Mouse (Mus musculus) kidney, postnatal 0 days (tissue): ENCODE results near the gene Atp6v0c. TPM values are rescaled to one million over a fixed set of nuclear protein-coding genes. Genes with fewer than 3 reads are reported as not detected.

ENCODE experiments used
- ATAC-seq: fragments of 200-750 bp; cut with Nextera tagmentation; replicated peaks from 2 replicates; pipeline ENCODE4 v1.8.0; 2017; ENCODE audit warnings: low read depth, moderate number of reproducible peaks, moderate TSS enrichment, moderate library complexity; ENCODE audit not compliant: low FRiP score
- DNase-seq: peaks from one replicate; pipeline ENCODE4 v3.0.0-alpha.2; 2016; ENCODE audit warnings: low spot score
- H3K27ac ChIP-seq: fragments of 300-500 bp; sonication (generic); 2 replicates; pipeline ENCODE4 v1.5.1; 2014; ENCODE audit warnings: mild to moderate bottlenecking
- H3K27me3 ChIP-seq: fragments of 300-500 bp; sonication (generic); 2 replicates; pipeline ENCODE4 v1.6.1; 2014; ENCODE audit warnings: low read length, mixed read lengths; ENCODE audit not compliant: insufficient read depth
- H3K36me3 ChIP-seq: fragments of 300-500 bp; sonication (generic); 2 replicates; pipeline ENCODE4 v1.6.1; 2014; ENCODE audit warnings: low read length, mixed read lengths; ENCODE audit not compliant: insufficient read depth
- H3K4me1 ChIP-seq: fragments of 300-500 bp; sonication (generic); replicated peaks from 2 replicates; pipeline ENCODE4 v1.6.1; 2014; ENCODE audit warnings: antibody characterized with exemption, low read length, mixed read lengths; ENCODE audit not compliant: insufficient read depth
- H3K4me2 ChIP-seq: fragments of 300-500 bp; sonication (generic); 2 replicates; pipeline ENCODE4 v1.6.1; 2014; ENCODE audit warnings: mild to moderate bottlenecking, low read length, moderate library complexity, mixed read lengths
- H3K4me3 ChIP-seq: fragments of 300-500 bp; sonication (generic); replicated peaks from 2 replicates; pipeline ENCODE4 v1.5.1; 2014; ENCODE audit warnings: low read depth, low read length
- H3K9ac ChIP-seq: fragments of 300-500 bp; sonication (generic); 2 replicates; pipeline ENCODE4 v1.6.1; 2014; ENCODE audit warnings: low read depth, low read length
- H3K9me3 ChIP-seq: fragments of 300-500 bp; sonication (generic); replicated peaks from 2 replicates; pipeline ENCODE4 v1.6.1; 2016; ENCODE audit warnings: low read length, inconsistent platforms, mixed read lengths
- CTCF ChIP-seq: IDR thresholded peaks from 2 replicates; pipeline ENCODE4 v1.5.1; 2016; ENCODE audit warnings: antibody characterized with exemption, low read depth, mild to moderate bottlenecking, moderate library complexity
- WGBS: fragments of 180-500 bp; shearing (Covaris S2); extraction: QIAGEN DNeasy Blood & Tissue Kit; methylation state at CpG from one replicate; pipeline ENCODE4 v1.1.7; 2014; 5-methylcytosine and 5-hydroxymethylcytosine counted together
- polyA plus RNA-seq: library from polyadenylated mRNA; unstranded; fragments of >200 nt; fragmentation: Nextera tagmentation; extraction: Ambion mirVana; gene quantifications from 2 replicates; pipeline ENCODE4 v1.2.1, GENCODE M21; 2015

Gene Atp6v0c
- polyA plus RNA-seq, 1 experiment from 2014 or later = 974 TPM

DNA sequence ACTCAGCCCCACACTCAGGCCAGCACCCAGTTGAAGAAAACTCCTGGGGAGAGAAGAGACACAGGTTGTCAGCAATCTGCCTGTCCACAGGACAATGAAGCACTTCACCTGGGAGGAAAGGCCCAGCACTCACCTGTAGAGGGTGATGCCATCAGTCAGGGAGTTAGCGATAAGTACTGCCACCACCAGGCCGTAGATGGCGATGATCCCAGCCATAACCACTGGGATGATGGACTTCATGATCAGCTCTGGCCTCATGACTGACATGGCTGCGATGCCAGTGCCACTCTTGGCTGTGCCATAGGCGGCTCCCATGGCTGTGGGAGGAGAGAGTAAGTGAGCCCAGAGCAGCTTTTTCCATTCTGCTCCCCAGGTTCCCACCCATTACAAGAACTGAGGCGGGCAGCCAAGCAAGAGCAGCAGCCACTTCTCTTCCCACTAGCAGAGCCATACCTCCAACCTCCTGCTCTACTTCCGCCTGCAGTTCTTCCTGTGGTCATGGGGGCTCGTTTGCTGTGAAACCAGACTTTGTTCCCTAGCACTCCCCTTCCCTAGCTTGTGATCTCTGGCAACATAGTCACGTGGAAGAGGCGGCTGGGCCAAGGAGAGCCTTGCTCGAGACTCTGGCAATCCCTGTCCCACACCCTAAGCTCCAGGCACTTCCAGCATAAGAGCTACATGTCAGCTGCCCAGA lies 4.8 kb downstream of the Atp6v0c start:
- peak; percentile 11; the same call in 1 of the 2 replicates for TF ChIP-seq CTCF
- 80% methylated on average over 11 of the region's 11 CpGs for WGBS
- no peak for DNase-seq

DNA sequence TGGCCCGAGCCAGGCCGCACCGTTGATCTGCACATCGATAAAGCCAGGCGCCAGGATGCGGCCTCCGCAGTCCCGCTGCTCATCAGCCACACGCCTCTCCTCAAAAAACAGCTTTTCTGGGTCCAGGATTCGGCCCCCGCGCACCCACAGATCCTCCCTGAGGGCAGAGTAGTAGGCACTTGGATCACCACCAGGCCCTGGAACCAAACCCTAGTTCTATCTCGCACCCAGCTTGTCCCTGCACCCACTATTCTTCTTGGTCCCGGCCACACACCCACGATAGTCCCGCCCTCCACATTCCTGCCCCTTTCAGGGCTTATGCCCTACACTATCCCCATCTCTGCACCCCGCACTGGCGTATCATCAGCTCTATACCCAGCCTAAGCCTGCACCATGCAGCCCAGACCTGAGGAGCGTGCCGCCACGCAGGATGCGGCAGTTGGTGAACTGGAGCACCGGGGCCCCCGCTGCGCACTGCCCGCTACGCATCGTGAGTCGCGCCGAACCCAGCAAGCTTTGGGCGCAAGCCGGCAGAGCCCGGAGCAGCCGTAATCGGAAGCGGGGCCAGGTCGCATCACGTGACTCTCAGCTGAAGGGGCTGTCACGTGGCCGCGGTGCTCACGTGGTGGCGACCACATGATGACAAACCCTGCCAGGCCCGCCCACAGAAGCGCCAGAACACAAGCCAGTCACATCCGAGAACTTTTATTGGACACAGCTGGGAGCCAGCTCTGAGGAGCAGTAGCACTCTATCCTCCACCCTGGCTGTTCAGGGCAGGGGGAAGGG lies 6.1 kb downstream of the Atp6v0c start, which contains the start of gene Amdhd2:
Gene Amdhd2 (minus strand): TSS at position 591 of the 787 bp plus-strand sequence.
- ATAC-seq (peak; percentile 89), DNase-seq (peak; percentile 97)
- under 1% methylated on average over 47 of the region's 47 CpGs for WGBS
- Histone ChIP-seq H3K27me3 (no peaks in the 10 kb centered on the region), H3K4me2 (peak within 1 kb of the TSS; percentile 93), H3K4me3 (peak within 1 kb of the TSS; percentile 60), H3K9ac (peak within 1 kb of the TSS; percentile 64), H3K36me3 (peaks cover 4% of the 10 kb centered on the region; the same call in 1 of the 2 replicates), H3K27ac (peak within 1 kb of the TSS; percentile 81), H3K4me1 (peaks cover 6% of the 10 kb centered on the region), H3K9me3 (no peaks in the 10 kb centered on the region)
- TF ChIP-seq CTCF = no peak

More for the DNA sequence above, 4.8 kb downstream of the Atp6v0c start:
- Histone ChIP-seq H3K9me3 (no peaks in the 10 kb centered on the region), H3K27ac (0 out of 2 replicates have a peak overlapping the region, but pooled peaks have one; percentile 40), H3K27me3 (no peaks in the 10 kb centered on the region), H3K4me1 (peaks cover 6% of the 10 kb centered on the region), H3K4me2 (no peak overlapping the region), H3K36me3 (peaks cover 4% of the 10 kb centered on the region; the same call in 1 of the 2 replicates), H3K9ac (no peak overlapping the region), H3K4me3 (no peak overlapping the region)
- no peak for ATAC-seq

- ATAC-seq (peak; percentile 17; the same call in 1 of the 2 replicates), DNase-seq (peak; percentile 39)
- Histone ChIP-seq H3K9ac (peak overlapping the region; percentile 64), H3K27me3 (no peaks in the 10 kb centered on the region), H3K4me3 (peak overlapping the region; percentile 60), H3K36me3 (peaks cover 4% of the 10 kb centered on the region; the same call in 1 of the 2 replicates), H3K27ac (peak overlapping the region; percentile 81), H3K4me2 (peak overlapping the region; percentile 93), H3K9me3 (no peaks in the 10 kb centered on the region), H3K4me1 (no peaks in the 10 kb centered on the region; the same call in 1 of the 2 replicates)
- WGBS = 17% methylated on average over 16 of the region's 17 CpGs
- TF ChIP-seq CTCF = no peak
Observed at GRCm38 (mm10) chr17:24162584-24163175, 6.8 kb downstream of the Atp6v0c start.

DNA sequence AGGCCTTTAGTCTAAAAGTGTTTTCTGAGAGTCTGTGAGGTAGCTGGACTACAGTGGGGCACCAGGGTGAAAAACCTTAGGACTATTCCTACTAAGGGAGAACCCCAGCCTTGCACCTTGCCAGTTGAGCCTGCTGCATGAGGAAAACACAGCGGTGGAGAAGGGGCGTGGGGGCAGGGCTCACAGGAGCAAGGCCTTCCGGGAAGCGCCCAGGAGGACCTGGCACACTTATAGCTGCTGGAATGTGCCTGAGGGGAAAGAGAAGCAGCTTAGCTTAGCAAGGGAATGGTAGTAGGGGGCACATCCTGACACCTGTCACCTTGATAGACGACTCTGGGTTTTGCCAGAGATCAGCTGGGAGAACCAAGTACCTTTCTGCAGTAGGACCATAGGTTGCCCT lies 8.0 kb downstream of the Atp6v0c start:
- no peak overlapping the region for H3K4me2 ChIP-seq
- ATAC-seq = no peak
- H3K9ac ChIP-seq = no peak overlapping the region
- 79% methylated on average over 5 of the region's 5 CpGs for WGBS
- no peaks in the 10 kb centered on the region; the same call in 1 of the 2 replicates for H3K4me1 ChIP-seq
- H3K9me3 ChIP-seq = no peaks in the 10 kb centered on the region
- TF ChIP-seq CTCF = no peak
- no peak for DNase-seq
- H3K27me3 ChIP-seq = no peaks in the 10 kb centered on the region
- no peak overlapping the region for H3K4me3 ChIP-seq
- no peak overlapping the region for H3K27ac ChIP-seq
- no peaks in the 10 kb centered on the region for H3K36me3 ChIP-seq

GRCm38 (mm10) chr17:24157526-24157925 lies 12.0 kb downstream of the Atp6v0c start:
- no peak for TF ChIP-seq CTCF
- ATAC-seq (no peak), DNase-seq (no peak)
- H3K9ac ChIP-seq = no peak overlapping the region
- H3K4me1 ChIP-seq = no peaks in the 10 kb centered on the region; the same call in 1 of the 2 replicates
- WGBS = 96% methylated on average over 4 of the region's 4 CpGs
- no peak overlapping the region for H3K4me2 ChIP-seq
- H3K36me3 ChIP-seq = 0 out of 2 replicates have a peak, but pooled peaks cover 3% of the 10 kb centered on the region
- no peak overlapping the region for H3K4me3 ChIP-seq
- no peaks in the 10 kb centered on the region for H3K9me3 ChIP-seq
- H3K27me3 ChIP-seq = no peaks in the 10 kb centered on the region
- no peak overlapping the region for H3K27ac ChIP-seq

GRCm38 (mm10) chr17:24157121-24157520 lies 12.4 kb downstream of the Atp6v0c start:
- H3K27ac ChIP-seq = no peak overlapping the region
- ATAC-seq (no peak), DNase-seq (no peak)
- H3K36me3 ChIP-seq = 0 out of 2 replicates have a peak, but pooled peaks cover 3% of the 10 kb centered on the region
- H3K4me1 ChIP-seq = no peaks in the 10 kb centered on the region
- no peak overlapping the region for H3K4me3 ChIP-seq
- H3K4me2 ChIP-seq = no peak overlapping the region
- 87% methylated on average over 6 of the region's 6 CpGs for WGBS
- no peaks in the 10 kb centered on the region for H3K9me3 ChIP-seq
- H3K27me3 ChIP-seq = no peaks in the 10 kb centered on the region
- TF ChIP-seq CTCF = no peak
- no peak overlapping the region for H3K9ac ChIP-seq
